Mouse (Mus musculus) G1E (cell line): ENCODE measurements around the gene BC035947. TPM values are rescaled to one million over a fixed set of nuclear protein-coding genes. Genes with fewer than 3 reads are reported as not detected.

Experiments used
- ATAC-seq: 2 replicates; pipeline ENCODE4 v1.8.0; 2016; ENCODE audit warnings: mild to moderate bottlenecking; ENCODE audit not compliant: insufficient number of reproducible peaks, poor library complexity, low FRiP score, severe bottlenecking; ENCODE audit errors: extremely low read depth
- DNase-seq: peaks from one replicate; pipeline ENCODE4 v3.0.0; 2012; ENCODE audit warnings: low spot score
- H3K27me3 ChIP-seq: 2 replicates; pipeline ENCODE4 v1.6.1; 2012; ENCODE audit warnings: mild to moderate bottlenecking, low read length, inconsistent platforms; ENCODE audit not compliant: insufficient read depth
- H3K36me3 ChIP-seq: replicated peaks from 2 replicates; pipeline ENCODE3; 2012; ENCODE audit warnings: mild to moderate bottlenecking, inconsistent platforms
- H3K4me1 ChIP-seq: 2 replicates; pipeline ENCODE4 v1.6.1; 2012; ENCODE audit warnings: low read depth, low read length, inconsistent platforms, mixed read lengths; ENCODE audit not compliant: insufficient read depth
- H3K4me3 ChIP-seq: 2 replicates; pipeline ENCODE4 v1.5.1; 2012; ENCODE audit warnings: low read depth, mild to moderate bottlenecking, inconsistent platforms, low read length, moderate library complexity, mixed read lengths
- H3K9me3 ChIP-seq: replicated peaks from 2 replicates; pipeline ENCODE4 v1.6.1; 2012; ENCODE audit warnings: inconsistent platforms
- CTCF ChIP-seq: IDR thresholded peaks from 2 replicates; pipeline ENCODE4 v1.5.1; 2012; ENCODE audit warnings: low read depth, low read length, inconsistent platforms, mixed read lengths
- GATA1 ChIP-seq: IDR thresholded peaks from 2 replicates; pipeline ENCODE4 v1.6.1; 2012; ENCODE audit warnings: borderline replicate concordance, low read length, inconsistent platforms, mixed read lengths
- GATA2 ChIP-seq: IDR thresholded peaks from 2 replicates; pipeline ENCODE4 v1.6.1; 2012; ENCODE audit warnings: low read depth, low read length, inconsistent platforms, borderline replicate concordance
- POLR2AphosphoS5 ChIP-seq: IDR thresholded peaks from 2 replicates; pipeline ENCODE4 v1.6.1; 2012; ENCODE audit warnings: low read depth, low read length, inconsistent platforms; ENCODE audit not compliant: insufficient replicate concordance
- TAL1 ChIP-seq: conservative IDR thresholded peaks from 2 replicates; pipeline ENCODE4 v1.6.1; 2012; ENCODE audit warnings: low read depth, low read length, inconsistent platforms, mixed read lengths
- polyA plus RNA-seq: library from polyadenylated mRNA; stranded (reverse); fragments of >175 nt; gene quantifications from 2 replicates; pipeline ENCODE4 v1.2.3, GENCODE M21; 2012
- total RNA-seq, 2 experiments: library from RNA; stranded (forward) in 1 of 2; stranded (reverse) in 1 of 2; fragments of 200-1000 nt in 1 of 2; fragments of >200 nt in 1 of 2; fragmentation: Nextera tagmentation in 1 of 2; gene quantifications; 2 replicates each; pipeline ENCODE4 v1.2.3; 2014 to 2017

BC035947 gene
- total and polyA plus RNA-seq, 3 experiments: 0.05 TPM; not detected in 2

- ATAC-seq: no peak
- H3K27me3 ChIP-seq: peaks cover 7% of the 10 kb centered on the region; the same call in 1 of the 2 replicates
- H3K4me1 ChIP-seq: no peaks in the 10 kb centered on the region
- no peak overlapping the region for H3K4me3 ChIP-seq
- H3K9me3 ChIP-seq: no peaks in the 10 kb centered on the region
- H3K36me3 ChIP-seq: no peaks in the 10 kb centered on the region
- TF ChIP-seq GATA2: no peak
- no peak for DNase-seq
These were observed 25.6 kb upstream of the BC035947 start for GRCm38 (mm10) chr1:78537494-78538010.

- H3K36me3 ChIP-seq: no peaks in the 10 kb centered on the region
- TF ChIP-seq CTCF (peak; percentile 81; the same call in 1 of the 2 replicates), POLR2AphosphoS5 (no peak), GATA2 (no peak), GATA1 (no peak), TAL1 (no peak)
- ATAC-seq (no peak; the same call in 1 of the 2 replicates), DNase-seq (peak; percentile 30)
- H3K4me3 ChIP-seq: no peak overlapping the region
- H3K27me3 ChIP-seq: peaks cover 11% of the 10 kb centered on the region; the same call in 1 of the 2 replicates
- no peaks in the 10 kb centered on the region for H3K9me3 ChIP-seq
- no peaks in the 10 kb centered on the region for H3K4me1 ChIP-seq
These were observed 24.6 kb upstream of the BC035947 start for GRCm38 (mm10) chr1:78536310-78537164.

- ATAC-seq (no peak), DNase-seq (no peak)
- peaks cover 11% of the 10 kb centered on the region; the same call in 1 of the 2 replicates for H3K27me3 ChIP-seq
- H3K4me3 ChIP-seq: no peak overlapping the region
- H3K36me3 ChIP-seq: no peaks in the 10 kb centered on the region
- H3K9me3 ChIP-seq: no peaks in the 10 kb centered on the region
- no peaks in the 10 kb centered on the region for H3K4me1 ChIP-seq
- TF ChIP-seq GATA2: no peak
- no peak for TF ChIP-seq GATA1
- no peak for TF ChIP-seq TAL1
- no peak for TF ChIP-seq POLR2AphosphoS5
- no peak for TF ChIP-seq CTCF
These were observed 22.6 kb upstream of the BC035947 start for GRCm38 (mm10) chr1:78534428-78535150.

- ATAC-seq (no peak), DNase-seq (no peak)
- no peaks in the 10 kb centered on the region for H3K4me1 ChIP-seq
- no peaks in the 10 kb centered on the region for H3K36me3 ChIP-seq
- no peak for TF ChIP-seq TAL1
- no peak for TF ChIP-seq POLR2AphosphoS5
- no peak for TF ChIP-seq GATA2
- no peak for TF ChIP-seq CTCF
- TF ChIP-seq GATA1: no peak
- no peaks in the 10 kb centered on the region for H3K9me3 ChIP-seq
- H3K27me3 ChIP-seq: peaks cover 7% of the 10 kb centered on the region; the same call in 1 of the 2 replicates
- H3K4me3 ChIP-seq: no peak overlapping the region
These were observed 20.3 kb upstream of the BC035947 start for GRCm38 (mm10) chr1:78532184-78532800.

- no peak for ATAC-seq
- Histone ChIP-seq H3K4me3 (no peak overlapping the region), H3K27me3 (peaks cover 7% of the 10 kb centered on the region; the same call in 1 of the 2 replicates), H3K36me3 (no peaks in the 10 kb centered on the region), H3K4me1 (no peaks in the 10 kb centered on the region), H3K9me3 (no peaks in the 10 kb centered on the region)
- DNase-seq: no peak
- TF ChIP-seq CTCF (no peak), GATA1 (no peak), TAL1 (no peak), POLR2AphosphoS5 (no peak), GATA2 (no peak)
These were observed 18.7 kb upstream of the BC035947 start for GRCm38 (mm10) chr1:78530500-78531215.
